In genomic region chr11:79052769-79053168, GRCm38 (mm10) we compare ENCODE assay signal across 15 mouse cellular contexts.
DNase-seq lines count a peak whose midpoint lies in the region; ATAC-seq lines count a peak whose summit lies in the region.
"Had no signal": no experiment of that assay in that cellular context is flagged by ENCODE, and none has a peak within 500 bp of the region (broad histone marks: within the 10 kb centered on the region; RNA-seq: fewer than 3 reads in every experiment).

No protein-coding gene starts in this region.

- no peaks in the 10 kb centered on the region; the same call in 1 of the 2 replicates for H3K36me3 ChIP-seq in heart, embryonic 15.5 days
- H3K36me3 ChIP-seq in heart, embryonic 11.5 days (ENCODE audit: control insufficient read depth, insufficient read depth, low read length), result 0 out of 2 replicates have a peak, but pooled peaks cover 2% of the 10 kb centered on the region
- peaks cover 85% of the 10 kb centered on the region for H3K36me3 ChIP-seq in megakaryocyte, embryonic 14.5 days (replicated peaks; ENCODE audit: low read length)
- peaks cover 9% of the 10 kb centered on the region; the same call in 1 of the 2 replicates for H3K36me3 ChIP-seq in embryonic facial prominence, embryonic 13.5 days
- no peaks in the 10 kb centered on the region; the same call in 1 of the 2 replicates for H3K36me3 ChIP-seq in limb, embryonic 10.5 days

- WGBS in heart, embryonic 15.5 days, result 79% methylated on average over 6 of the region's 6 CpGs
- 77% methylated on average over 6 of the region's 6 CpGs for WGBS in heart, embryonic 11.5 days (ENCODE audit: insufficient replicate concordance)
- 48% methylated on average over 6 of the region's 6 CpGs for WGBS in embryonic facial prominence, embryonic 13.5 days
- WGBS in limb, embryonic 10.5 days, result 84% methylated on average over 6 of the region's 6 CpGs

- H3K4me2 ChIP-seq in heart, embryonic 15.5 days, result no peak overlapping the region
- H3K4me2 ChIP-seq in heart, embryonic 11.5 days, result no peak overlapping the region
- H3K4me2 ChIP-seq in embryonic facial prominence, embryonic 13.5 days, result no peak overlapping the region

- 0 out of 2 replicates have a peak overlapping the region, but pooled peaks have one; percentile 14 for H3K27ac ChIP-seq in heart, embryonic 15.5 days
- no peak overlapping the region for H3K27ac ChIP-seq in heart, embryonic 11.5 days (ENCODE audit: low read depth, low read length)
- H3K27ac ChIP-seq in embryonic facial prominence, embryonic 13.5 days, result peak overlapping the region; percentile 62; the same call in 1 of the 2 replicates
- 0 out of 2 replicates have a peak overlapping the region, but pooled peaks have one; percentile 39 for H3K27ac ChIP-seq in limb, embryonic 10.5 days

- no peak overlapping the region for H3K4me3 ChIP-seq in heart, embryonic 15.5 days
- H3K4me3 ChIP-seq in heart, embryonic 11.5 days (ENCODE audit: low read depth, low read length), result no peak overlapping the region
- H3K4me3 ChIP-seq in megakaryocyte, embryonic 14.5 days (replicated peaks), result peak overlapping the region; percentile 64
- no peak overlapping the region for H3K4me3 ChIP-seq in embryonic facial prominence, embryonic 13.5 days
- no peak overlapping the region for H3K4me3 ChIP-seq in limb, embryonic 10.5 days
- H3K4me3 ChIP-seq: erythroblast, embryonic 14.5 days had no signal

- H3K9me3 ChIP-seq in heart, embryonic 15.5 days (replicated peaks), result no peaks in the 10 kb centered on the region
- 0 out of 2 replicates have a peak, but pooled peaks cover 2% of the 10 kb centered on the region for H3K9me3 ChIP-seq in heart, embryonic 11.5 days (replicated peaks; ENCODE audit: control insufficient read depth, low read length)
- peaks cover 9% of the 10 kb centered on the region for H3K9me3 ChIP-seq in megakaryocyte, embryonic 14.5 days
- peaks cover 4% of the 10 kb centered on the region; the same call in 1 of the 2 replicates for H3K9me3 ChIP-seq in embryonic facial prominence, embryonic 13.5 days
- no peaks in the 10 kb centered on the region for H3K9me3 ChIP-seq in limb, embryonic 10.5 days (replicated peaks)

- ATAC-seq in heart, embryonic 15.5 days (replicated peaks; ENCODE audit: insufficient number of reproducible peaks, insufficient read depth, low FRiP score, low read depth), result no peak
- ATAC-seq in heart, embryonic 11.5 days (replicated peaks; ENCODE audit: insufficient number of reproducible peaks, low FRiP score, low TSS enrichment), result no peak
- no peak for ATAC-seq in megakaryocyte, adult 5-6 weeks (ENCODE audit: poor library complexity, severe bottlenecking)
- ATAC-seq in embryonic facial prominence, embryonic 13.5 days (ENCODE audit: insufficient number of reproducible peaks, insufficient read depth, low FRiP score, low TSS enrichment, low read depth), result no peak
- ATAC-seq: inflammation-experienced regulatory T-cells, adult 6 months had no signal

- H3K27me3 ChIP-seq in heart, embryonic 15.5 days, result no peaks in the 10 kb centered on the region
- H3K27me3 ChIP-seq in heart, embryonic 11.5 days (ENCODE audit: control insufficient read depth, insufficient read depth, low read length), result no peaks in the 10 kb centered on the region
- no peaks in the 10 kb centered on the region for H3K27me3 ChIP-seq in megakaryocyte, embryonic 14.5 days (replicated peaks)
- no peaks in the 10 kb centered on the region for H3K27me3 ChIP-seq in embryonic facial prominence, embryonic 13.5 days
- no peaks in the 10 kb centered on the region for H3K27me3 ChIP-seq in limb, embryonic 10.5 days (ENCODE audit: low read depth, poor library complexity, severe bottlenecking)

- no peak for DNase-seq in limb, embryonic 10.5 days (ENCODE audit: low spot score)
- DNase-seq in frontal cortex, postnatal 14 days (ENCODE audit: low spot score in 2 of 2), result no peak
- DNase-seq: cerebellum, adult 9-11 months; heart, postnatal 14 days; kidney, adult 9 months; kidney, postnatal 4 days; layer of hippocampus, postnatal 36 days; right cerebral cortex, postnatal 25 days had no signal

- no peak overlapping the region for H3K9ac ChIP-seq in heart, embryonic 15.5 days
- H3K9ac ChIP-seq in heart, embryonic 11.5 days (ENCODE audit: low read depth, low read length), result no peak overlapping the region
- H3K9ac ChIP-seq in embryonic facial prominence, embryonic 13.5 days, result no peak overlapping the region

- H3K4me1 ChIP-seq in heart, embryonic 15.5 days (replicated peaks), result peaks cover 58% of the 10 kb centered on the region
- H3K4me1 ChIP-seq in heart, embryonic 11.5 days (ENCODE audit: control insufficient read depth, insufficient read depth, low read length), result peaks cover 52% of the 10 kb centered on the region
- peaks cover 100% of the 10 kb centered on the region for H3K4me1 ChIP-seq in megakaryocyte, embryonic 14.5 days
- peaks cover 44% of the 10 kb centered on the region for H3K4me1 ChIP-seq in embryonic facial prominence, embryonic 13.5 days
- peaks cover 30% of the 10 kb centered on the region for H3K4me1 ChIP-seq in limb, embryonic 10.5 days
